Mouse (Mus musculus) liver, adult 2 months (tissue): ENCODE measurements around the gene Ifitm6. TPM values are rescaled to one million over a fixed set of nuclear protein-coding genes. Genes with fewer than 3 reads are reported as not detected.
"Not testable (repeated sequence)": the region's sequence is repeated elsewhere in the genome, so short reads cannot be mapped to it uniquely, and the experiment has no call there.

Source experiments
- DNase-seq: peaks from one replicate; pipeline ENCODE4 v3.0.0-alpha.2; 2011; ENCODE audit warnings: low read depth, low spot score; ENCODE audit errors: extremely low read depth
- H3K27ac ChIP-seq: fragments of 200-500 bp; replicated peaks from 2 replicates; pipeline ENCODE4 v1.5.1; 2012; ENCODE audit warnings: low read depth, mild to moderate bottlenecking, control low read depth, inconsistent platforms, low read length; ENCODE audit not compliant: insufficient read depth
- H3K27me3 ChIP-seq: fragments of 200-500 bp; 2 replicates; pipeline ENCODE4 v1.6.1; 2012; ENCODE audit warnings: mild to moderate bottlenecking, moderate library complexity, low read length, inconsistent platforms; ENCODE audit not compliant: control insufficient read depth, insufficient read depth
- H3K36me3 ChIP-seq: fragments of 200-500 bp; 2 replicates; pipeline ENCODE4 v1.6.1; 2012; ENCODE audit warnings: low read length, inconsistent platforms; ENCODE audit not compliant: control insufficient read depth, insufficient read depth
- H3K4me1 ChIP-seq: fragments of 200-500 bp; 2 replicates; pipeline ENCODE4 v1.6.1; 2011; ENCODE audit warnings: low read length; ENCODE audit not compliant: control insufficient read depth, insufficient read depth
- H3K4me3 ChIP-seq: fragments of 200-500 bp; 2 replicates; pipeline ENCODE4 v1.5.1; 2011; ENCODE audit warnings: low read depth, mild to moderate bottlenecking, control low read depth, low read length, moderate library complexity; ENCODE audit not compliant: insufficient read depth
- H3K79me2 ChIP-seq: fragments of 200-500 bp; 2 replicates; pipeline ENCODE4 v1.6.1; 2012; ENCODE audit warnings: inconsistent platforms, mild to moderate bottlenecking, low read length, moderate library complexity; ENCODE audit not compliant: control insufficient read depth, insufficient read depth
- H3K9ac ChIP-seq: fragments of 200-500 bp; 2 replicates; pipeline ENCODE4 v1.6.1; 2012; ENCODE audit warnings: low read depth, mild to moderate bottlenecking, control low read depth, inconsistent platforms, low read length
- CTCF ChIP-seq: fragments of 200-500 bp; IDR thresholded peaks from 2 replicates; pipeline ENCODE4 v1.5.1; 2011; ENCODE audit warnings: low read depth, low read length, control low read depth
- POLR2A ChIP-seq: fragments of 200-500 bp; IDR thresholded peaks from 2 replicates; pipeline ENCODE4 v1.6.1; 2011; ENCODE audit warnings: low read length, control low read depth; ENCODE audit not compliant: insufficient read depth; ENCODE audit errors: extremely low read depth
- WGBS: fragments of 180-500 bp; shearing (Covaris S2); methylation state at CpG from one replicate; pipeline ENCODE4 v1.1.7; 2018; 5-methylcytosine and 5-hydroxymethylcytosine counted together
- polyA plus RNA-seq: library from polyadenylated mRNA; depleted of rRNA; stranded (reverse); fragments of >200 nt; gene quantifications from 2 replicates; pipeline ENCODE4 v1.2.3, GENCODE M21; 2012
- total RNA-seq: library from RNA; depleted of rRNA; stranded (reverse); fragments of >200 nt; gene quantifications from 2 replicates; pipeline ENCODE4 v1.2.3, GENCODE M21; 2014

Gene Ifitm6
- total and polyA plus RNA-seq, 2 experiments, result 0.83 to 1.7 TPM

DNA sequence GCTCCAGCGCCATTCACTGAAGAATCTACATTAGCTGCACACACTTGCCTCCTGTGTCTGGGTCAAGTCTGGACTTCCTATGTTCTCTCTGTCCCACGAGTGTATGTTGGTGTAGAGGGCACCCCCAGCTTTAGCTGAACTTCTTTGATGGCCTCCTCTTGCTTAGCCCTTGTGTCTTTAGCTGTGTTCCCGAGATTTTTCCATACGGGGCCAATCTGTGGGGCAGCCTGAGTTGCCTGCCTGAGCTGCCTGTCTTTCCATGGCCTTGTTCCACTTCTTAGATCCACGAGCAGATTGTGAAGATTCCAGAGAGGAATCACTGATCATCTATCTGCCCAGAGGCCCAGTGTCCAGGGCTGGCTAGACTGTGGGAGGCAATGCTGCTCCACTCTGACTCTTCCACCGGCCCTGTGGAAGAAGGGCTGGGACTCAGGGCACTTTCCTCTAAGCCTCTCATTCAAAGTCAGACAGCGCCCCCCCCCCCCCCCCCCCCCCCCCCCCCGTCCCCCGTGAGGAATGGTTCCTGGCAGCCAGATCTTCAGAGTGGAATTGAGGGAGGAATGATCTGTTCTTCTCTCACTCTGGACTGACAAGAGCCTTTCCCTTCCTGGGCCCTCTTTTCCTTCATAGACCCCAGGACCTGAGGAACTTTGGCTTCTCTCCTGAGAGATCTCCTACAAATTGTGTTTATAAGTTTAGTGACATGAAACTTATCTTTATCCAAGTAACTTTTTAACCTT is 23.3 kb upstream of the Ifitm6 start:
- Histone ChIP-seq H3K4me3 (no peak overlapping the region), H3K4me1 (peaks cover 4% of the 10 kb centered on the region), H3K27ac (0 out of 2 replicates have a peak overlapping the region, but pooled peaks have one; percentile 27), H3K79me2 (no peaks in the 10 kb centered on the region), H3K27me3 (no peaks in the 10 kb centered on the region), H3K36me3 (no peaks in the 10 kb centered on the region), H3K9ac (no peak overlapping the region)
- DNase-seq, result peak; percentile 21
- TF ChIP-seq POLR2A, result no peak
- no peak for TF ChIP-seq CTCF
- 61% methylated on average over 6 of the region's 9 CpGs for WGBS

DNA sequence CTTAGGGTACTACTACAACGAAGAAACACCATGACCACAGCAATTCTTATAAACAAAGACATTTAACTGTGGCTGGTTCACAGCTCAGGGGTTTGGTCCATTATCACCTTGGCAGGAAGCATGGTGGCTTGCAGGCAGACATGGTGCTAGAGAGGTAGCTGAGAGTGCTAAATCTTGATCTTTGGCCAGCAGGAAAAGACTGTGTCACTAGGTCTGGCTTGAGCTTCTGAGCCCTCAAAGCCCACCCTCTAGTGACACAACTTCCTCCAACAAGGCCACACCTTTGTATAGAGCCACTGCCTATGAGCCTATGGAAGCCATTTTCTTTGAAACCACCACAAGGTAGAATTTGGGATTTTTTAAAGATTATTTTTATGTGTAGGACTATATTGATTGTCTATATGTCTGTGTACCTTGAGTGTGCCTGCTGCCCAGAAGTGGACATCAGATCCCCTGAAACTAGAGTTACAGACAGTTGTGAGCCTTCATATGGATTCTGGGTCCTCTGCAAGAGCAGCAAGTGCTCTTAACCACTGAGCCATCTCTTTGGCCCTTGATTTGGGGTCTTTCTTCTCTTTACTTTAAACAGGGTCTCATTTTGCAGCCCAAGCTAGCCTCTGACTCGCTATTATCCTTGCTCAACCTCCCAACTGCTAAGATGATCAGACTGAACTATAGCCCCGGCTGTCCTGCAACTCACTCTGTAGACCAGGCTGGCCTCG is 21.8 kb upstream of the Ifitm6 start:
- Histone ChIP-seq H3K36me3 (no peaks in the 10 kb centered on the region), H3K27me3 (no peaks in the 10 kb centered on the region), H3K4me3 (no peak overlapping the region), H3K79me2 (no peaks in the 10 kb centered on the region), H3K27ac (no peak overlapping the region), H3K9ac (no peak overlapping the region), H3K4me1 (peaks cover 4% of the 10 kb centered on the region)
- DNase-seq, result no peak
- no peak for TF ChIP-seq POLR2A
- no peak for TF ChIP-seq CTCF
- WGBS, result 98% methylated on average over 4 of the region's 4 CpGs

DNA sequence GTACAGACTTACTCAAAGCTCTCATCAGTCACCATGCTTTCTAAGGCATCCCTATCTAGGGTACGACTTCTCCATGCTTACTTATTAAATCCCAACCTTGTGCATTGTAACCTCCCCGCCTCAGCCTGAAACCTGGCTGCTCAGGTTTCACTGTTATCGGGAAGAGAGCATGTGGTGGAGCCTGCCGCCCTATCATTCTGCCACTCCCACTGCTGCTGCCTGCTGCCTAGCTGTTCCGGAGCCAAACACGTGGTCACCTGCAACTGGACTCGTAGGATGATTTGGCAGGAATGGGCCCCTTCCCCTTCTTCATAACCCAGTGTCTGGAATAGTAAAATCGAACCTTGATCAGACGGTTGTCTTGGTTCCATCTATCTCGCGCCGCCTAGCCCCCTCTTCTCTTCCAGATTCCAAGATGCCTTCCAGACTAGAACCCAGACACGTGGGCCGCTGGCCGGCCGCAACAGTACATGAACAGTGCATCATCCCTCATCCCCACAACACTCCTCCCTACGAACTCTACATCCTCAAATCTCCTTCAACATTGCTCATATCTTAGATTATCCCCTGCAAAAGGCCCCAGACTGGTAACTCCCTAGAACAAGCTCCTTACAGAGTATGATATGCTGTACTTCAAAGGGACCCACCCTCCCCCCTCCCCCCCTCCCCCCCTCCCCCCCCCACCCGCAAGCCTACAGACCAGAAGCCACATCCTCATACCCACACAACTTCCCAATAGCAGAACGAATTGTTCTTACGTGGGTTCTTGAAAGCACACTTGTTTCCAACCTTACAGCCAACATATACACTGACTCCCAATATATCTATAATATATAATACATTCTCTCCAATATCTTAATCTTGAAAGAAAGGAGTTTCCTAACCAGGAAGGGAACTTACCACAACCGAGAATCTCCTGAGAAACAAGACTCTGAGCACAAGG is 20.6 kb upstream of the Ifitm6 start:
- no peak for DNase-seq
- TF ChIP-seq CTCF (no peak), POLR2A (no peak)
- Histone ChIP-seq H3K36me3 (no peaks in the 10 kb centered on the region), H3K27ac (no peak overlapping the region), H3K4me3 (no peak overlapping the region), H3K4me1 (peaks cover 4% of the 10 kb centered on the region), H3K79me2 (no peaks in the 10 kb centered on the region), H3K27me3 (no peaks in the 10 kb centered on the region), H3K9ac (no peak overlapping the region)
- WGBS, result 67% methylated on average over 18 of the region's 21 CpGs

DNA sequence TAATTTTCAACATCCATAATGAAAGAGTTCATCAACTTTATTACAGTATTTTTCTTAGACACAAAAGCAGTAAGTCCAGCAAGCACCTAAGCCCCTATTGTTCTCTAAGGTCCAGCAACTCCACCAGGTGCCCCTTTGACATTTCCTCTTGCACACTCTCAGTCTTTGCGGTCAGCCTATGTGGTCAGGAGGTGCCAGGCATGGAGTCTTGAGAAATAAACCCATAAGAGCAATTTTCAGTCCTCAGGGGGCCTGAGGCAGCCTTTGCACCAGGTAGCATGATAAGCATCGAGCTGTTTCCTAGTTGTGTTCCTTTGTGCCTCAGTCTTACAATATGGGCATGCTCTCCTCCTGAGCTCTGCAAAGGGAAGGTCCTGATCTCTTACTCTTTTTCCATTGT is 18.9 kb upstream of the Ifitm6 start:
- WGBS, result 85% methylated on average over 1 of the region's 2 CpGs
- not testable (repeated sequence) for H3K27me3 ChIP-seq, DNase-seq, H3K27ac ChIP-seq, H3K79me2 ChIP-seq, H3K4me3 ChIP-seq, H3K9ac ChIP-seq, H3K36me3 ChIP-seq, H3K4me1 ChIP-seq

DNA sequence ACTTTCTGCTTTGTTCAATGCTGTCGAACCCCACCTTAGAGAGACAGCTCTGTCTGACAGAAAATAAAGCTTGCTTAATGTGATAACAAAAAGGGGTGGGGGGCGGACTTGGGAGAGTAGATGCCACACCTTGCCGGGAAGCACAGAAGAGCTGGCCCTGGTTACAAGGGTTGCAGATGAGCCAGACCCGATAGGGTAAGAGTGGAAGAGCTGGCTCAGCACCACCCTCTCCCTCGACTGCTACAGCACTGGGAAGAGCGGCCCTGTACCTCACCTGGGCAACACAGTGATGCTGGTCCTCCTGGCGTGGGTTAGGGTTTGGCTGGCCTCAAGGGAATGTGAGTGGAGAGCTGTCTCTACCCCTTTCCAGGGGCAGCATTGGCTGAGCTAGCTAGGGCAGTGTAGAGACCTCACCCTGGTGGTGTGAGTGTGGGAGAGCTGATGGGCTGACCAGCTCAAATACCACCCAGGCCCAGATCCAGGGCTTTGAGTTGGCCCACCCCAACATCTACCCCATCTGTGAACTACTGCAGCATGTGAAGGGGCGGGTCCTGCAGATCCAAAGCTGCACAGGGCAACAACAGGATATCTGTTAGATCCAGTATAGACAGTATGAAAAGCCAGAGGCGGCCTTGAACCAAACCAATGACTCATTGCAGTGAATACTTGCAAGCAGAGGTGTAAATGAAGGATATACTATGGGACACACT is 14.9 kb upstream of the Ifitm6 start:
- no peak overlapping the region for H3K27ac ChIP-seq
- no peak overlapping the region for H3K4me3 ChIP-seq
- H3K79me2 ChIP-seq, result no peaks in the 10 kb centered on the region
- H3K4me1 ChIP-seq, result no peaks in the 10 kb centered on the region
- TF ChIP-seq CTCF (no peak), POLR2A (no peak)
- 81% methylated on average over 9 of the region's 9 CpGs for WGBS
- no peak overlapping the region for H3K9ac ChIP-seq
- H3K27me3 ChIP-seq, result no peaks in the 10 kb centered on the region
- no peak for DNase-seq
- no peaks in the 10 kb centered on the region for H3K36me3 ChIP-seq
